Comparison of ENCODE assay signal across 25 mouse cellular contexts in the genomic region with DNA sequence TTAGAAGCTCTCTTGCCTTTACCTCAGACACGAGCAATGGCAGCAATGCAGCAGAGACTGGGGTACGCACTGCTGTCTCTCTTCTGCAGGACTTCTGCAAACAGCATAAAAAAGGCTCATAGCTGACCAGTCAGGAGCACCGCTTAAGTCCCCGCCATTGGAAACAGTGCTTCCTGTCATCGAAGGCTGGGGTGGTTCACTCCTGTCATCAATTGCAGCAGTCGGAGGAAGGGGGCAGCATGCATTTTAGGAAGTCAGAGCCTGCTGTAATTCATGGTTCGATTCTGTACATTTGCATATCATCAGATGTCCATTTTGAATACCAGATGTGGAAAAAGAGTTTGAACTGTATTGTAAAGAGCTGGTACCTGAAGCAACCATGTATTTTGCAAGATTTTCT. TPM values are rescaled to one million over a fixed set of nuclear protein-coding genes. Genes with fewer than 3 reads are reported as not detected.
DNase-seq lines count a peak whose midpoint lies in the region; ATAC-seq and TF ChIP-seq lines count a peak whose summit lies in the region.
"Had no signal": no experiment of that assay in that cellular context is flagged by ENCODE, and none has a peak within 500 bp of the region (broad histone marks: within the 10 kb centered on the region; RNA-seq: fewer than 3 reads in every experiment).

No protein-coding gene starts in this region.

- peak; percentile 9; the same call in 1 of the 2 replicates for TF ChIP-seq CTCF in midbrain, postnatal 0 days (IDR thresholded peaks at IDR 0.05)

- no peak overlapping the region for H3K4me2 ChIP-seq in midbrain, postnatal 0 days (ENCODE audit: low read depth, low read length, poor library complexity, severe bottlenecking)
- no peak overlapping the region for H3K4me2 ChIP-seq in midbrain, embryonic 13.5 days (replicated peaks)
- no peak overlapping the region for H3K4me2 ChIP-seq in hindbrain, embryonic 13.5 days
- H3K4me2 ChIP-seq: embryonic facial prominence, embryonic 13.5 days; forebrain, embryonic 12.5 days; hindbrain, embryonic 14.5 days had no signal

- no peaks in the 10 kb centered on the region for H3K4me1 ChIP-seq in midbrain, postnatal 0 days (ENCODE audit: insufficient read depth, low read length)
- no peaks in the 10 kb centered on the region for H3K4me1 ChIP-seq in midbrain, embryonic 13.5 days (replicated peaks)
- H3K4me1 ChIP-seq in hindbrain, embryonic 13.5 days (replicated peaks): no peaks in the 10 kb centered on the region
- H3K4me1 ChIP-seq: embryonic facial prominence, embryonic 13.5 days; forebrain, embryonic 12.5 days; heart, embryonic 10.5 days had no signal

- peak; percentile 33 for DNase-seq in heart, adult 11 months
- no peak for DNase-seq in heart, adult 18-20 months
- DNase-seq in midbrain, postnatal 0 days (ENCODE audit: low spot score): no peak
- peak; percentile 24 for DNase-seq in ES-CJ7 (ENCODE audit: low read depth, low spot score)
- no peak for DNase-seq in cerebellum, postnatal 4 days (ENCODE audit: low spot score in 2 of 2)
- DNase-seq: adrenal gland, adult 8-10 months; adrenal gland, postnatal 36 days; cerebellum, adult 11 months; cerebellum, adult 8-10 months; cerebellum, postnatal 14 days; forebrain, postnatal 0 days; gastrocnemius, postnatal 14 days; heart, postnatal 10 days; heart, postnatal 4 days had no signal

- no peaks in the 10 kb centered on the region for H3K9me3 ChIP-seq in midbrain, postnatal 0 days (ENCODE audit: low read length)
- no peaks in the 10 kb centered on the region for H3K9me3 ChIP-seq in midbrain, embryonic 13.5 days
- H3K9me3 ChIP-seq in hindbrain, embryonic 13.5 days: no peaks in the 10 kb centered on the region
- H3K9me3 ChIP-seq: embryonic facial prominence, embryonic 13.5 days; forebrain, embryonic 12.5 days; heart, embryonic 10.5 days had no signal

- no peak overlapping the region for H3K27ac ChIP-seq in midbrain, postnatal 0 days (ENCODE audit: low read depth, low read length)
- no peak overlapping the region for H3K27ac ChIP-seq in midbrain, embryonic 13.5 days
- no peak overlapping the region for H3K27ac ChIP-seq in hindbrain, embryonic 13.5 days
- H3K27ac ChIP-seq: embryonic facial prominence, embryonic 13.5 days; forebrain, embryonic 12.5 days; heart, embryonic 10.5 days; hindbrain, embryonic 14.5 days had no signal

- no peak overlapping the region for H3K4me3 ChIP-seq in midbrain, postnatal 0 days (ENCODE audit: low read depth, low read length)
- H3K4me3 ChIP-seq in midbrain, embryonic 13.5 days (replicated peaks): no peak overlapping the region
- H3K4me3 ChIP-seq in hindbrain, embryonic 13.5 days: no peak overlapping the region
- H3K4me3 ChIP-seq: embryonic facial prominence, embryonic 13.5 days; forebrain, embryonic 12.5 days; heart, embryonic 10.5 days had no signal

- WGBS in midbrain, postnatal 0 days: 68% methylated on average over 7 of the region's 7 CpGs
- WGBS in midbrain, embryonic 13.5 days: 79% methylated on average over 7 of the region's 7 CpGs
- 77% methylated on average over 7 of the region's 7 CpGs for WGBS in hindbrain, embryonic 13.5 days

- no peaks in the 10 kb centered on the region for H3K27me3 ChIP-seq in midbrain, postnatal 0 days (ENCODE audit: insufficient read depth, low read length)
- H3K27me3 ChIP-seq in midbrain, embryonic 13.5 days: no peaks in the 10 kb centered on the region
- H3K27me3 ChIP-seq in hindbrain, embryonic 13.5 days: no peaks in the 10 kb centered on the region
- H3K27me3 ChIP-seq: embryonic facial prominence, embryonic 13.5 days; forebrain, embryonic 12.5 days had no signal

- no peak for ATAC-seq in midbrain, postnatal 0 days (ENCODE audit: low FRiP score)
- no peak for ATAC-seq in midbrain, embryonic 13.5 days
- ATAC-seq in megakaryocyte progenitor cell, adult 5-6 weeks (replicated peaks; ENCODE audit: poor library complexity): peak; percentile 63
- no peak for ATAC-seq in hindbrain, embryonic 13.5 days (ENCODE audit: low FRiP score)
- ATAC-seq: forebrain, postnatal 0 days had no signal

- no peaks in the 10 kb centered on the region for H3K36me3 ChIP-seq in midbrain, postnatal 0 days (ENCODE audit: insufficient read depth, low read length)
- no peaks in the 10 kb centered on the region for H3K36me3 ChIP-seq in midbrain, embryonic 13.5 days
- H3K36me3 ChIP-seq in hindbrain, embryonic 13.5 days: no peaks in the 10 kb centered on the region

- H3K9ac ChIP-seq in midbrain, postnatal 0 days (replicated peaks; ENCODE audit: low read length, poor library complexity, severe bottlenecking): no peak overlapping the region
- no peak overlapping the region; the same call in 1 of the 2 replicates for H3K9ac ChIP-seq in midbrain, embryonic 13.5 days (replicated peaks)
- H3K9ac ChIP-seq in hindbrain, embryonic 13.5 days: no peak overlapping the region
- H3K9ac ChIP-seq: embryonic facial prominence, embryonic 13.5 days; forebrain, embryonic 12.5 days; forebrain, postnatal 0 days; hindbrain, embryonic 14.5 days had no signal

RNA-seq across cellular contexts. Expression of a gene that starts 9.7 kb away (rescaled TPM):
- total RNA-seq in heart, adult 18-20 months (2021): 10 to 100 TPM; 13.5 to 14.9 TPM
- total RNA-seq in midbrain, postnatal 0 days (2014; rRNA removed): 40.1 and 45.9 TPM in 2 replicates
- 8.3 and 9.3 TPM in 2 replicates for polyA plus RNA-seq in midbrain, postnatal 0 days (2015; fragmentation: Nextera tagmentation; extraction: Ambion mirVana)
- polyA plus RNA-seq in midbrain, embryonic 13.5 days (2015; fragmentation: Nextera tagmentation; extraction: Ambion mirVana): 11.3 and 12.0 TPM in 2 replicates
- total RNA-seq in megakaryocyte progenitor cell, adult 5-6 weeks (2015): not detected in 2 replicates
- total RNA-seq in megakaryocyte progenitor cell, adult 5-6 weeks (2017): 0.03 TPM in 1 of 2 replicates, not detected in the other
- polyA plus RNA-seq in hindbrain, embryonic 13.5 days (2015; fragmentation: Nextera tagmentation; extraction: Ambion mirVana): 13.3 and 13.6 TPM in 2 replicates

RNA-seq across cellular contexts. Expression of a gene that starts 42.9 kb away (rescaled TPM):
- under 1 TPM; 0.30 to 0.57 TPM for total RNA-seq in heart, adult 18-20 months (2021)
- 1.8 and 3.0 TPM in 2 replicates for total RNA-seq in midbrain, postnatal 0 days (2014; rRNA removed)
- polyA plus RNA-seq in midbrain, postnatal 0 days (2015; fragmentation: Nextera tagmentation; extraction: Ambion mirVana): 2.7 TPM in 2 replicates
- polyA plus RNA-seq in midbrain, embryonic 13.5 days (2015; fragmentation: Nextera tagmentation; extraction: Ambion mirVana): 1.8 and 2.1 TPM in 2 replicates
- total RNA-seq in megakaryocyte progenitor cell, adult 5-6 weeks (2015): 0.07 and 0.91 TPM in 2 replicates
- total RNA-seq in megakaryocyte progenitor cell, adult 5-6 weeks (2017): 0.58 TPM in 1 of 2 replicates, not detected in the other
- 2.4 and 3.0 TPM in 2 replicates for polyA plus RNA-seq in hindbrain, embryonic 13.5 days (2015; fragmentation: Nextera tagmentation; extraction: Ambion mirVana)

RNA-seq across cellular contexts. Expression of a gene that starts 42.9 kb away (rescaled TPM):
- total RNA-seq in heart, adult 18-20 months (2021): not detected
- total RNA-seq in midbrain, postnatal 0 days (2014; rRNA removed): 0.28 TPM in 1 of 2 replicates, not detected in the other
- polyA plus RNA-seq in midbrain, postnatal 0 days (2015; fragmentation: Nextera tagmentation; extraction: Ambion mirVana): not detected in 2 replicates
- polyA plus RNA-seq in midbrain, embryonic 13.5 days (2015; fragmentation: Nextera tagmentation; extraction: Ambion mirVana): not detected in 2 replicates
- total RNA-seq in megakaryocyte progenitor cell, adult 5-6 weeks (2015): not detected in 2 replicates
- 0.07 TPM in 1 of 2 replicates, not detected in the other for total RNA-seq in megakaryocyte progenitor cell, adult 5-6 weeks (2017)
- 0.05 TPM in 1 of 2 replicates, not detected in the other for polyA plus RNA-seq in hindbrain, embryonic 13.5 days (2015; fragmentation: Nextera tagmentation; extraction: Ambion mirVana)
- total RNA-seq: adrenal gland, adult 8-10 months; adrenal gland, postnatal 36 days; gastrocnemius, adult 18-20 months; gastrocnemius, postnatal 14 days; heart, postnatal 10 days; heart, postnatal 4 days had no signal
- polyA plus RNA-seq: C2C12; embryonic facial prominence, embryonic 13.5 days; forebrain, embryonic 12.5 days; forebrain, postnatal 0 days; gonadal fat pad, adult 2 months; heart, embryonic 10.5 days; heart, embryonic 14.5 days had no signal

Comparison
In these comparisons a context has a peak if more than half of its experiments do, and no peak if none do; other contexts are left out.
1. DNase-seq: peak in heart, adult 11 months (single experiment) and ES-CJ7 (single experiment); none in heart, adult 18-20 months (0 of 2), midbrain, postnatal 0 days (single experiment) and cerebellum, postnatal 4 days (0 of 2).
2. RNA of a gene that starts 9.7 kb away (total RNA-seq): 40.1 to 45.9 TPM in midbrain, postnatal 0 days and 13.5 to 14.9 TPM in heart, adult 18-20 months; 0.03 TPM in megakaryocyte progenitor cell, adult 5-6 weeks; every median in the first group is over 10 times any median in the second.